Mouse (Mus musculus) CH12.LX (cell line): ENCODE results near the gene Bloc1s1. TPM values are rescaled to one million over a fixed set of nuclear protein-coding genes. Genes with fewer than 3 reads are reported as not detected.
A peak's percentile ranks its signal among the peaks of the same experiment; 100 is the strongest.

Source experiments
- DNase-seq: peaks from one replicate; pipeline ENCODE4 v3.0.0-alpha.2; 2013; ENCODE audit errors: extremely low read depth
- H3K27ac ChIP-seq: 2 replicates; pipeline ENCODE4 v1.5.1; 2012; ENCODE audit warnings: low read depth, mild to moderate bottlenecking, control low read depth, moderate library complexity; ENCODE audit not compliant: insufficient read depth
- H3K27me3 ChIP-seq: replicated peaks from 2 replicates; pipeline ENCODE3; 2012; ENCODE audit warnings: inconsistent platforms
- H3K36me3 ChIP-seq, 2 experiments: replicated peaks in 1 of 2; 2 replicates each; pipeline versions ENCODE3 to v1.6.1; 2012; ENCODE audit warnings: inconsistent platforms in 1 of 2, low read length in 1 of 2, mild to moderate bottlenecking in 1 of 2, mixed read lengths in 1 of 2, moderate library complexity in 1 of 2; ENCODE audit not compliant: control insufficient read depth in 1 of 2, insufficient read depth in 1 of 2
- H3K4me1 ChIP-seq, 2 experiments: 2 replicates each; pipeline ENCODE4 v1.6.1; 2012; ENCODE audit warnings: inconsistent platforms in 1 of 2, moderate library complexity in 1 of 2; ENCODE audit not compliant: insufficient read depth in 2 of 2, control insufficient read depth in 1 of 2
- H3K4me2 ChIP-seq: 2 replicates; pipeline ENCODE4 v1.6.1; 2012; ENCODE audit warnings: low read depth, mild to moderate bottlenecking, control low read depth; ENCODE audit not compliant: poor library complexity, insufficient read depth, severe bottlenecking
- H3K4me3 ChIP-seq, 3 experiments: fragments of 150-350 bp in 1 of 3; sonication (generic) in 1 of 3; replicated peaks in 1 of 3; 2 replicates each; pipeline versions ENCODE3 to v1.5.1; 2011 to 2012; ENCODE audit warnings: low read depth in 2 of 3, low read length in 2 of 3, mild to moderate bottlenecking in 2 of 3, moderate library complexity in 2 of 3, control low read depth in 1 of 3, improper control_type of control experiment in 1 of 3, inconsistent platforms in 1 of 3, mixed read lengths in 1 of 3; ENCODE audit not compliant: poor library complexity in 1 of 3
- H3K79me2 ChIP-seq: replicated peaks from 2 replicates; pipeline ENCODE4 v1.6.1; 2012; ENCODE audit warnings: mild to moderate bottlenecking, moderate library complexity; ENCODE audit not compliant: control insufficient read depth, poor library complexity, insufficient read depth, severe bottlenecking; ENCODE audit errors: extremely low read depth
- H3K9ac ChIP-seq: 2 replicates; pipeline ENCODE4 v1.6.1; 2012; ENCODE audit warnings: low read depth, mild to moderate bottlenecking, control low read depth, moderate library complexity; ENCODE audit not compliant: insufficient read depth
- H3K9me3 ChIP-seq: replicated peaks from 2 replicates; pipeline ENCODE3; 2012; ENCODE audit warnings: low read length, inconsistent platforms, mixed read lengths
- CHD1 ChIP-seq: IDR thresholded peaks from 2 replicates; pipeline ENCODE4 v1.6.1; 2012; ENCODE audit warnings: low read depth, low read length, improper control_type of control experiment, inconsistent platforms
- CTCF ChIP-seq, 2 experiments: IDR thresholded peaks in 1 of 2; conservative IDR thresholded peaks in 1 of 2; 2 replicates each; pipeline ENCODE4 v1.5.1; 2011 to 2012; ENCODE audit warnings: low read depth in 2 of 2, low read length in 2 of 2, improper control_type of control experiment in 1 of 2, inconsistent platforms in 1 of 2, mild to moderate bottlenecking in 1 of 2, moderate library complexity in 1 of 2
- E2F4 ChIP-seq: IDR thresholded peaks from 2 replicates; pipeline ENCODE4 v1.6.1; 2011; ENCODE audit warnings: low read depth, low read length, improper control_type of control experiment; ENCODE audit not compliant: insufficient replicate concordance
- EP300 ChIP-seq: IDR thresholded peaks from 2 replicates; pipeline ENCODE4 v1.6.1; 2011; ENCODE audit warnings: low read length, improper control_type of control experiment
- ETS1 ChIP-seq: conservative IDR thresholded peaks from 2 replicates; pipeline ENCODE4 v1.6.1; 2012; ENCODE audit warnings: low read depth, mild to moderate bottlenecking, inconsistent platforms, low read length, improper control_type of control experiment, moderate library complexity
- IRF4 ChIP-seq: IDR thresholded peaks from 2 replicates; pipeline ENCODE4 v1.6.1; 2014; ENCODE audit warnings: low read depth, mild to moderate bottlenecking, inconsistent platforms, low read length, improper control_type of control experiment
- MAFK ChIP-seq: IDR thresholded peaks from 2 replicates; pipeline ENCODE4 v1.6.1; 2011; ENCODE audit warnings: low read length, improper control_type of control experiment; ENCODE audit not compliant: insufficient replicate concordance
- MAZ ChIP-seq: IDR thresholded peaks from 2 replicates; pipeline ENCODE4 v1.6.1; 2012; ENCODE audit warnings: low read depth, mild to moderate bottlenecking, inconsistent platforms, low read length, improper control_type of control experiment, moderate library complexity
- MYC ChIP-seq: IDR thresholded peaks from 2 replicates; pipeline ENCODE4 v1.6.1; 2011; ENCODE audit warnings: low read depth, mild to moderate bottlenecking, improper control_type of control experiment, low read length
- POLR2A ChIP-seq: IDR thresholded peaks from 2 replicates; pipeline ENCODE4 v1.6.1; 2011; ENCODE audit warnings: low read depth, mild to moderate bottlenecking, improper control_type of control experiment, low read length
- POLR2AphosphoS2 ChIP-seq: IDR thresholded peaks from 2 replicates; pipeline ENCODE4 v1.6.1; 2011; ENCODE audit warnings: low read depth, low read length, improper control_type of control experiment
- RAD21 ChIP-seq: IDR thresholded peaks from 2 replicates; pipeline ENCODE4 v1.6.1; 2011; ENCODE audit warnings: low read depth, mild to moderate bottlenecking, low read length, improper control_type of control experiment, moderate library complexity
- SMC3 ChIP-seq: IDR thresholded peaks from 2 replicates; pipeline ENCODE4 v1.6.1; 2011; ENCODE audit warnings: low read depth, low read length, improper control_type of control experiment
- TBP ChIP-seq: conservative IDR thresholded peaks from 2 replicates; pipeline ENCODE4 v1.6.1; 2011; ENCODE audit warnings: low read depth, low read length, improper control_type of control experiment
- TCF12 ChIP-seq: IDR thresholded peaks from 2 replicates; pipeline ENCODE4 v1.6.1; 2014; ENCODE audit warnings: low read depth, mild to moderate bottlenecking, inconsistent platforms, low read length, improper control_type of control experiment
- UBTF ChIP-seq: IDR thresholded peaks from 2 replicates; pipeline ENCODE4 v1.6.1; 2012; ENCODE audit warnings: low read depth, mild to moderate bottlenecking, inconsistent platforms, low read length, improper control_type of control experiment, moderate library complexity
- USF1 ChIP-seq: IDR thresholded peaks from 2 replicates; pipeline ENCODE4 v1.6.1; 2014; ENCODE audit warnings: low read depth, mild to moderate bottlenecking, inconsistent platforms, low read length, improper control_type of control experiment
- dilution Hi-C: fragments of 300-500 bp; cut with MboI; formaldehyde crosslinking; loops from 2 replicates; pipeline ENCODE4 v1.14.3; 2020; ENCODE audit warnings: low sequenced_read_pairs; ENCODE audit not compliant: extremely low pct_unique_long_range_greater_than_20kb, extremely low pct_ligation_motif_present
- in situ Hi-C: fragments of 300-500 bp; cut with MboI; formaldehyde crosslinking; loops from 3 replicates; pipeline ENCODE4 v1.14.3; 2019; ENCODE audit warnings: low sequenced_read_pairs, low pct_ligation_motif_present, low pct_unique_long_range_greater_than_20kb, mixed read lengths
- polyA plus RNA-seq: library from polyadenylated mRNA; unstranded; fragments of >175 nt; gene quantifications from 2 replicates; pipeline ENCODE4 v1.2.1, GENCODE M21; 2012; ENCODE audit warnings: low read depth; ENCODE audit not compliant: insufficient read length
- total RNA-seq, 2 experiments: library from RNA; depleted of rRNA; stranded (reverse); fragments of 300-350 nt in 1 of 2; fragments of >200 nt in 1 of 2; gene quantifications; 2 replicates each; pipeline ENCODE4 v1.2.3; 2012 to 2014

Gene Bloc1s1
- total and polyA plus RNA-seq, 3 experiments, result 34.1 to 74.4 (median 37.1) TPM

DNA sequence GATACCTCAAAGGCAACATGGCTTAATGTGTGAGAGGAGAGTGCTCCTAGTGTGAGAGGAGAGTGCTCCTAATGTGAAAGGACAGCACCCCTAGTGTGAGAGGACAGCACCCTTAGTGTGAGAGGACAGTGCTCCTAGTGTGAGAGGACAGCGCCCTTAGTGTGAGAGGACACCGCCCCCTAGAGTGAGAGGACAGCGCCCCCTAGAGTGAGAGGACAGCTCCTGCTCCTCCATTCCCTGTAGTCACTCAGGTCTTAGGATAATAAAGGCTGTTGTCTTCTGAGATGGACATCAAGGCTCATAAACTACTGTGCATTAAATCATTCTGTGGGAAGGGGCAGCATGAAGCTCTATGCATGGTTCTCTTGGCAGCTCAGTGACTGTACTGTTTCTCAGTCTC, 21.8 kb upstream of the Bloc1s1 start:
- no peak overlapping the region for H3K4me3 ChIP-seq
- H3K4me2 ChIP-seq, result no peak overlapping the region
- no peaks in the 10 kb centered on the region for H3K9me3 ChIP-seq
- H3K27ac ChIP-seq, result no peak overlapping the region
- no peaks in the 10 kb centered on the region for H3K79me2 ChIP-seq
- in situ Hi-C loops (no loop called here), dilution Hi-C loops (no loop called here)
- H3K4me1 ChIP-seq, result no peaks in the 10 kb centered on the region
- peak; percentile 40 for DNase-seq
- peak; percentile 7; the same call in 1 of the 2 replicates for TF ChIP-seq SMC3
- TF ChIP-seq RAD21, result peak; percentile 40
- no peak for TF ChIP-seq MAFK
- TF ChIP-seq CTCF (conservative IDR thresholded peaks at IDR 0.05 in 1 of 2, IDR thresholded peaks at IDR 0.05 in 1 of 2; ENCODE audit: low read depth in 2 of 2, low read length in 2 of 2), result peak; percentile 50 to 71
- TF ChIP-seq TBP, result no peak
- TF ChIP-seq, all 38 proteins: peak for 3
- Histone ChIP-seq H3K27me3 (peaks cover 34% of the 10 kb centered on the region), H3K36me3 (no peaks in the 10 kb centered on the region), H3K9ac (no peak overlapping the region)

DNA sequence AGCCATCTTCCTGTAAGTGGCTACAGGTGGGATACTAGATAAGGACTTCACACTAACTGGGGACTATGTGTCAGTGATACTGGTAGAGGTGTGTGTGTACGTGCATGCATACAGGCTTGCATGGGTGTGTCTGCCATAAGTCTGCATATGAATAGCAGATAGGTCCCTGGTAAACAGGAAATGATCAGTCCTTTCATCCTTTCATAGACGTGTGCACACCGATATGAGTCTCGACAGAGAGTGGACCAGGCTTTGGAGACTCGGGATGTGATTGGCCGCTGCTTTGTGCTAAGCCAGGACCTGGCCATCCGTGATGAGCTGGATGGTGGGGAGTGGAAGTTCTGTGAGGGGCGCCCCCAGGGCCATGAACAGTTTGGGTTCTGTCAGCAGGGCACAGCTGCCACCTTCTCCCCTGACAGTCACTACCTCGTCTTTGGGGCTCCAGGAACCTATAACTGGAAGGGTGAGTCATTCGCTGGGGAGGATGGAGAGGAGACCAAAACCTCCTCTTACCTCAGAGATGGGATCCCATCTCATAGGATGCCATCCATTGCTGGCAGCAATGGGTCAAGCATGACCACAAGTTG, 16.7 kb upstream of the Bloc1s1 start:
- Histone ChIP-seq H3K4me2 (no peak overlapping the region), H3K79me2 (no peaks in the 10 kb centered on the region), H3K4me1 (no peaks in the 10 kb centered on the region; a peak in 1 of 4 replicates), H3K27ac (no peak overlapping the region), H3K9me3 (no peaks in the 10 kb centered on the region), H3K36me3 (no peaks in the 10 kb centered on the region), H3K9ac (no peak overlapping the region), H3K27me3 (peaks cover 47% of the 10 kb centered on the region), H3K4me3 (no peak overlapping the region)
- dilution Hi-C loops, result no loop called here
- no peak for DNase-seq
- in situ Hi-C loops, result no loop called here
- TF ChIP-seq MYC (no peak), MAFK (no peak), POLR2A (no peak), IRF4 (no peak), SMC3 (no peak), MAZ (no peak), USF1 (no peak), POLR2AphosphoS2 (no peak), ETS1 (no peak), EP300 (no peak), CTCF (conservative IDR thresholded peaks at IDR 0.05 in 1 of 2, IDR thresholded peaks at IDR 0.05 in 1 of 2; ENCODE audit: low read depth in 2 of 2, low read length in 2 of 2) (no peak), E2F4 (no peak), UBTF (no peak), CHD1 (no peak), TCF12 (no peak)
